Mouse (Mus musculus): ENCODE data around the gene Timp2.

Gene Timp2

DNA sequence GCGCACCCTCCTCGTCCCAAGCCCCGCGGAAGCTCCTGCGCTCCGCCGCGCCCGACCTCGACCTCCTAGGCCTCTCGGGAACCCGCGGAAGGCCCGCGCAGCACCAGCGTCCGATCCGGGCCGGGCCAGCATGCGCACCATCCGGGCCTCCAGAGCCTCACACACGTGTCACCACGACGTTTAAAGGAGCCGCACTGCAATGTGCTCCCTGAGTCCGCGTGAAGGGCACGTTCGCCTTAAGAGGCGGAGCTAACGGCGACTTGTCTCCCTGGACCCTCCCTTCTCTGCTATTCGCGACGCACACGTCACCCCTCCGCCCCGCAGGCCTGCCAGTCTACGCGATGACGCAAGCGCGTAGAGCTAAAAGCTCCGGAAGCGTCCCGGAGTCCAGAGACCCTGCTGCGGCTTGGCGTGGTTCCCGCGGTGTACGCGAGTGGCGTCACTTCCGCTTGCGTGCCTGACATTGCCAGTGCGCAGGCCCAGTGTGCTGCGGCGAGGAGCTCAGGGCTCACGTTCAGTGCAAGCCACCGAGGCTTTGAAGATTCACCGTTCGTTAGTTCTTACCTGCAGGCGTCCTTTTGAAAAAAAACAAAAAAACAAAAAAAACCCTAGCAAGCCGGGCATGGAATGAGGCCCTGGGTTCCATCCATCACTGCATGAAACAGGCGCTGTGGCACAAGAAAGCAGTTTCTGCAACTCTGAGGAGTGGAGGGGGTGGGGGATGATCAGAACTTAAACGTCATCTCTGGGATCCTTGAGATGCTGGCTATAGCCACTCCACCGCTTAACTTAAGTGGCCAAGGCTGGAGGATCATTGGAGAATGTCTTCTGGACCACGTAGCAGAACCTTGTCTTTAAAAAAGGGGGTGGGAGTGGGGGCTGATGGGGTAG, 65.3 kb downstream of the Timp2 start, which contains the start of gene Usp36:
Gene Usp36, minus strand, starts transcription at position 246 of the 891 bp plus-strand sequence.
- DNase-seq (ENCODE audit: low read depth) = peak; percentile 99

DNA sequence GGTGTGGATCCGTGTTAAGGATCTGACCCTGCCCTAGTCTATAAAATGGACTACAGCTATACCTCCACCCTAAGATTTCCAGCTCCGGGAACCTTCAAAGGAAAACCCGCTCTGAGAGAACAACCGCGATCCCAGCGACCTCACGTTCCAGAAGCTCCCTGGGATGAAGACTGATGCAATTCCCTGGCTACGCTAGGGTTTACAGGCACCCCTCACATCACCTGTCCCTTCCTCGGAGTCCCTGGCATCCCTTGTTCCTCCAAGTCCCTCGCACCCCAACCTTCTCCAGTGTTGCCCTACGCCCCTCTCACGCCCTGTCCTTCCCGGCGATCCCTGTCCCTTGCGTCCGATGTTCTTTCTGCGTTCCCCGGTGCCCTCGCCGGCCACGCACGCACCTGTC, 66.0 kb downstream of the Timp2 start:
- DNase-seq (ENCODE audit: low read depth) = no peak

- peak; percentile 56 for DNase-seq (ENCODE audit: low read depth)
Observed at GRCm38 (mm10) chr11:118289037-118289511, 66.5 kb downstream of the Timp2 start.

GRCm38 (mm10) chr11:118287573-118287972, 68.0 kb downstream of the Timp2 start:
- DNase-seq (ENCODE audit: low read depth) = no peak

DNA sequence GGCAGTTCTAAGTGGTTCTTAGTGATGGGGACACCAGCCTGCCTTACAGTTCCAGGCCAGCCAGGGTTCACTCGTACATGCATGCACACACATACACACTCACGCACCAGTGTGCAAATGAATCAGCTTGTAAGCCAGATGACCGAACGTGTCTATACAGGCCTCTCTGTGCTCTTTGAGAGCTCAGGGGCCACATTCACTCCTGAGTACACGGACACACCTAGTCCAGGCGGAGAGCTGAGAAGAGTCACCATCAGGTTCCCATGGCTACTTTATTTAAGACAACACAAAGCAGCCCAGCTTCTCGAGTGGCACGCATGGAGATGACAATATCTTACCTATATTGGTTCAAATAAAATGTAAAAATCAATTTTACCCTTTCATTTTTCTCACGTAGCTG, 69.1 kb downstream of the Timp2 start:
- no peak for DNase-seq (ENCODE audit: low read depth)

GRCm38 (mm10) chr11:118285791-118286190, 69.7 kb downstream of the Timp2 start:
- DNase-seq (ENCODE audit: low read depth) = no peak

DNA sequence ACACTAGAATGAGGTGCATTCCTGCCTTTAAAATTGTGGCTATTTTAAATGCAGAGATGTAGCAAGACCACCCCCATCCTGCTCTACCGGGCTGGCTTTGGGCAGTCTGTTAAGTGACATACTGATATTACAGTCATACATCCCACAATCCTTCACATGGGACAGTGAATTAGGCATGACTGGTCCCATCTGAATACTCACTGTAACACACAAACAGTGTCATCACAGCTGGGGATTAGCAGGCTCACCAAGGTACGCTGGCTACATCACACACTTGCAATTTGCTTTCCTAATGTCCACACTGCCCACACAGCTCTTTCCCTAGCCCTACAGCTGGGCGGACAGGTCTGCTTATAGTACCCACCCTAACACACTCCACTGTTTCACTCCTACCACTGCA, 75.3 kb downstream of the Timp2 start:
- no peak for DNase-seq (ENCODE audit: low read depth)

- no peak for DNase-seq (ENCODE audit: low read depth)
Observed at GRCm38 (mm10) chr11:118276328-118276727, 79.2 kb downstream of the Timp2 start.

DNA sequence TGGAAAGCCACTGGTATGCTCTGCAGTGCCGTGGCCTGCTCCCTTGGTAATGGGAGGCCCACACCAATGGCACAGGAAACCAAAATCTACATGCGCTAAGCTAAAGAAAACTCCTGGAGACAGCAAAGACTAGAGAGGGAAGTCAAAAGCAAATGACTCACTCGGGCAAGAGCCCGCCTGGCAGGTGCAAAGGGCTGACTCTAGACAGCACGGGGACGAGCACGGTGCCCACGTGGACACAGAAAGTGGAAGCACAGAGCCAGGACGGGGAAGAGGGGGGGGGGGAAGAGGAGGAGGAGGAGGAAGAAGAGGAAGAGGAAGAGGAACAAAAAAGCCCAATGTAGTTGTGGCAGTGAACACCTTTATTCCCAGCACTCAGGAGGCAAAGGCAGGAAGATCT, 80.4 kb downstream of the Timp2 start:
- no peak for DNase-seq (ENCODE audit: low read depth)

- DNase-seq (ENCODE audit: low read depth) = peak; percentile 61
Observed at GRCm38 (mm10) chr11:118269827-118270226, 85.7 kb downstream of the Timp2 start.

- peak; percentile 69 for DNase-seq (ENCODE audit: low read depth)
Observed at GRCm38 (mm10) chr11:118266666-118267046, 88.9 kb downstream of the Timp2 start.

GRCm38 (mm10) chr11:118266044-118266665, 89.4 kb downstream of the Timp2 start:
- DNase-seq (ENCODE audit: low read depth) = peak; percentile 51

- DNase-seq (ENCODE audit: low read depth) = no peak
Observed at GRCm38 (mm10) chr11:118265621-118266020, 89.9 kb downstream of the Timp2 start.

- no peak for DNase-seq (ENCODE audit: low read depth)
Observed at GRCm38 (mm10) chr11:118263146-118263545, 92.4 kb downstream of the Timp2 start.

- peak; percentile 73 for DNase-seq (ENCODE audit: low read depth)
Observed at GRCm38 (mm10) chr11:118260081-118260480, 95.5 kb downstream of the Timp2 start.

GRCm38 (mm10) chr11:118259580-118259979, 96.0 kb downstream of the Timp2 start:
- no peak for DNase-seq (ENCODE audit: low read depth)

DNA sequence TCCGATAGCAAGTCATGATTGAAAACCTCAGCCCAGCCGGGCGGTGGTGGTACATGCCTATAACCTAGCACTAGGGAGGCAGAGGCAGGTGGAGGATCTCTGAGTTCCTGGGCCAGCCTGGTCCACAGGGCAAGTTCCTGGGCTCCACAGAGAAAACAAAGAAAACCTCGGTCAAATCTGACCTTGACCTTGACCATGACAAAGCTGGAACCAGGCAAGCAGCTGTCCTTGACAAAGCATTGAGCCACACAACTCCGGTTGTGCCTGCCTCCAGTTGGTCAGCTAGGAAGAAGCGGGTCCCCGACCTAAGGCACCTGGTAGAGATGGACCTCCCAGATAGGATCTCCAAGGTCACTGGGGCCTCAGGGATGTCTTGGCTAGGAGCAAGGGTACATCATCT, 99.2 kb downstream of the Timp2 start:
- DNase-seq (ENCODE audit: low read depth) = no peak

GRCm38 (mm10) chr11:118254159-118254951, 101.2 kb downstream of the Timp2 start:
- DNase-seq (ENCODE audit: low read depth) = no peak

- no peak for DNase-seq (ENCODE audit: low read depth)
Observed at GRCm38 (mm10) chr11:118253447-118254158, 101.9 kb downstream of the Timp2 start.
